Mouse (Mus musculus): ENCODE results near the gene Ppp1r14a. TPM values are rescaled to one million over a fixed set of nuclear protein-coding genes. Genes with fewer than 3 reads are reported as not detected.
A peak's percentile ranks its signal among the peaks of the same experiment; 100 is the strongest.

The Ppp1r14a gene
- total and polyA plus RNA-seq, 2 experiments from 2014 or later: 1.3 to 1.4 TPM

GRCm38 (mm10) chr7:29281201-29282073, 7.7 kb upstream of the Ppp1r14a start, which contains the start of gene Spint2:
TSS of gene Spint2 (minus strand) at chr7:29281912.
- peak within 1 kb of the TSS; percentile 21; the same call in 1 of the 2 replicates for H3K27ac ChIP-seq (ENCODE audit: low read depth, low read length)

GRCm38 (mm10) chr7:29282074-29282554, 7.0 kb upstream of the Ppp1r14a start:
- Histone ChIP-seq H3K9me3 (ENCODE audit: low read length) (no peaks in the 10 kb centered on the region), H3K9ac (replicated peaks; ENCODE audit: low read length, poor library complexity, severe bottlenecking) (peak overlapping the region; percentile 79), H3K4me1 (ENCODE audit: insufficient read depth, low read length) (0 out of 2 replicates have a peak, but pooled peaks cover 2% of the 10 kb centered on the region), H3K4me3 (ENCODE audit: low read depth, low read length) (peak overlapping the region; percentile 68), H3K4me2 (ENCODE audit: low read depth, low read length, poor library complexity, severe bottlenecking) (peak overlapping the region; percentile 97), H3K27ac (ENCODE audit: low read depth, low read length) (no peak overlapping the region), H3K27me3 (ENCODE audit: insufficient read depth, low read length) (0 out of 2 replicates have a peak, but pooled peaks cover 8% of the 10 kb centered on the region), H3K36me3 (ENCODE audit: insufficient read depth, low read length) (no peaks in the 10 kb centered on the region)
- ATAC-seq (ENCODE audit: low FRiP score) (0 out of 2 replicates have a peak, but pooled peaks have one; percentile 7), DNase-seq (ENCODE audit: low spot score) (no peak)
- 11% methylated on average over 21 of the region's 21 CpGs for WGBS
- TF ChIP-seq CTCF (IDR thresholded peaks at IDR 0.05): no peak

More at GRCm38 (mm10) chr7:29281201-29282073, 7.7 kb upstream of the Ppp1r14a start, which contains the start of gene Spint2:
- peak within 1 kb of the TSS; percentile 79 for H3K9ac ChIP-seq (replicated peaks; ENCODE audit: low read length, poor library complexity, severe bottlenecking)
- no peaks in the 10 kb centered on the region for H3K36me3 ChIP-seq (ENCODE audit: insufficient read depth, low read length)
- H3K27me3 ChIP-seq (ENCODE audit: insufficient read depth, low read length): 0 out of 2 replicates have a peak, but pooled peaks cover 8% of the 10 kb centered on the region
- H3K4me2 ChIP-seq (ENCODE audit: low read depth, low read length, poor library complexity, severe bottlenecking): peak within 1 kb of the TSS; percentile 97
- H3K4me1 ChIP-seq (ENCODE audit: insufficient read depth, low read length): 0 out of 2 replicates have a peak, but pooled peaks cover 2% of the 10 kb centered on the region
- ATAC-seq (ENCODE audit: low FRiP score) (peak; percentile 85), DNase-seq (ENCODE audit: low spot score) (peak; percentile 60)
- H3K4me3 ChIP-seq (ENCODE audit: low read depth, low read length): peak within 1 kb of the TSS; percentile 68
- WGBS: under 1% methylated on average over 75 of the region's 80 CpGs
- H3K9me3 ChIP-seq (ENCODE audit: low read length): no peaks in the 10 kb centered on the region
- peak; percentile 44 for TF ChIP-seq CTCF (IDR thresholded peaks at IDR 0.05)

DNA sequence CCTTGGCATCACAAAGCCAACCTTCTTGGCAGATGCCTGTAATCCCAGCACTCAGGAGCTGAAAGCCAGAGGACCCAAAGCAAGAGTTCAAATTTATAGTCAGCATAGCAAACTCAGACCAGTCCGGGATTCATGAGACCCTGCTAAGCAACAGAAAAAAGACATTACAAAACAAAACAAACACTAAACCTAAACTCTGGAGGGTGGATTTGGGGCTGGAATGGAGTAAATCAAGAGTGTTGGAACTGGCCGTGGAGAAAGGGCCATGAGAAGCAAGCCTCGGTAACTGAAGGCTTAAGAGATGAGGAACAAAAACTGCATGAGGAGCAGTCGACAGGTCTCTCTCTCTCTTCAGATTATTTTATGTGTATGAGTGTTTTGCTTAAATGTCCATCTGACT, 5.2 kb upstream of the Ppp1r14a start:
- H3K4me1 ChIP-seq (ENCODE audit: insufficient read depth, low read length): 0 out of 2 replicates have a peak, but pooled peaks cover 2% of the 10 kb centered on the region
- 0 out of 2 replicates have a peak, but pooled peaks cover 8% of the 10 kb centered on the region for H3K27me3 ChIP-seq (ENCODE audit: insufficient read depth, low read length)
- 81% methylated on average over 4 of the region's 4 CpGs for WGBS
- no peak overlapping the region for H3K27ac ChIP-seq (ENCODE audit: low read depth, low read length)
- ATAC-seq (ENCODE audit: low FRiP score) (no peak), DNase-seq (ENCODE audit: low spot score) (no peak)
- H3K9me3 ChIP-seq (ENCODE audit: low read length): no peaks in the 10 kb centered on the region
- no peak for TF ChIP-seq CTCF (IDR thresholded peaks at IDR 0.05)
- H3K4me3 ChIP-seq (ENCODE audit: low read depth, low read length): no peak overlapping the region
- H3K4me2 ChIP-seq (ENCODE audit: low read depth, low read length, poor library complexity, severe bottlenecking): no peak overlapping the region
- no peak overlapping the region for H3K9ac ChIP-seq (replicated peaks; ENCODE audit: low read length, poor library complexity, severe bottlenecking)
- H3K36me3 ChIP-seq (ENCODE audit: insufficient read depth, low read length): no peaks in the 10 kb centered on the region

DNA sequence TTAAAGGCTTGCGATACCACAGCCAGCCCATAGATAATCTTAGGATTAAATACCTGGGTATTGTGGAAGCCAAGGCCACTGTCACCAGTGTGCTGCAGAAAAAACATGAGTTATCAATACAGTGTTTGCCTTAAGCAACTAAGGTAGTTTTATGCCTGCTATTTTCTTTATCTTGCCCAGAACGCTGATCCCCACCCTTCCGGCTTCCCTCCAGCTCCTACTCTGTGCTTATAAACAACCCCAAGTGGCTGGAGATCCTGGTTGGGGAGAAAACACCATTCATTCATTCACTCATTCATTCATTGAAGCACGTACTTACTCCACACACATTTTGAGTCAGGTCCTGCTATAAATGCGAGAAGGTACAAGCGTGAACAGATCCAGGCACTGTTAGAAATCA, 4.6 kb upstream of the Ppp1r14a start:
- no peak overlapping the region for H3K9ac ChIP-seq (replicated peaks; ENCODE audit: low read length, poor library complexity, severe bottlenecking)
- ATAC-seq (ENCODE audit: low FRiP score): no peak
- H3K4me2 ChIP-seq (ENCODE audit: low read depth, low read length, poor library complexity, severe bottlenecking): no peak overlapping the region
- H3K4me1 ChIP-seq (ENCODE audit: insufficient read depth, low read length): 0 out of 2 replicates have a peak, but pooled peaks cover 2% of the 10 kb centered on the region
- no peaks in the 10 kb centered on the region for H3K9me3 ChIP-seq (ENCODE audit: low read length)
- H3K4me3 ChIP-seq (ENCODE audit: low read depth, low read length): no peak overlapping the region
- WGBS: 83% methylated on average over 6 of the region's 6 CpGs
- H3K36me3 ChIP-seq (ENCODE audit: insufficient read depth, low read length): no peaks in the 10 kb centered on the region
- H3K27me3 ChIP-seq (ENCODE audit: insufficient read depth, low read length): 0 out of 2 replicates have a peak, but pooled peaks cover 8% of the 10 kb centered on the region
- no peak overlapping the region for H3K27ac ChIP-seq (ENCODE audit: low read depth, low read length)
- DNase-seq (ENCODE audit: low spot score): no peak
- TF ChIP-seq CTCF (IDR thresholded peaks at IDR 0.05): no peak

GRCm38 (mm10) chr7:29287481-29287880, 1.6 kb upstream of the Ppp1r14a start:
- no peaks in the 10 kb centered on the region for H3K36me3 ChIP-seq (ENCODE audit: insufficient read depth, low read length)
- no peak overlapping the region for H3K4me3 ChIP-seq (ENCODE audit: low read depth, low read length)
- WGBS: 90% methylated on average over 7 of the region's 7 CpGs
- TF ChIP-seq CTCF (IDR thresholded peaks at IDR 0.05): peak; percentile 20
- H3K4me1 ChIP-seq (ENCODE audit: insufficient read depth, low read length): no peaks in the 10 kb centered on the region
- DNase-seq (ENCODE audit: low spot score): no peak
- H3K27ac ChIP-seq (ENCODE audit: low read depth, low read length): no peak overlapping the region
- ATAC-seq (ENCODE audit: low FRiP score): no peak
- 0 out of 2 replicates have a peak, but pooled peaks cover 8% of the 10 kb centered on the region for H3K27me3 ChIP-seq (ENCODE audit: insufficient read depth, low read length)
- H3K4me2 ChIP-seq (ENCODE audit: low read depth, low read length, poor library complexity, severe bottlenecking): no peak overlapping the region
- H3K9ac ChIP-seq (replicated peaks; ENCODE audit: low read length, poor library complexity, severe bottlenecking): no peak overlapping the region
- H3K9me3 ChIP-seq (ENCODE audit: low read length): no peaks in the 10 kb centered on the region
